Mouse (Mus musculus) hindbrain, embryonic 11.5 days (tissue): ENCODE measurements around the gene Csl. TPM values are rescaled to one million over a fixed set of nuclear protein-coding genes. Genes with fewer than 3 reads are reported as not detected.

Source experiments
- ATAC-seq: fragments of 200-750 bp; cut with Nextera tagmentation; 2 replicates; pipeline ENCODE4 v1.8.0; 2017; ENCODE audit warnings: mild to moderate bottlenecking, moderate TSS enrichment, moderate library complexity; ENCODE audit not compliant: low FRiP score
- DNase-seq: peaks from one replicate; pipeline ENCODE4 v3.0.0-alpha.2; 2015; ENCODE audit warnings: low spot score
- H3K27ac ChIP-seq: fragments of 300-500 bp; sonication (generic); 2 replicates; pipeline ENCODE4 v1.5.1; 2014; ENCODE audit warnings: mild to moderate bottlenecking, low read depth, low read length
- H3K27me3 ChIP-seq: fragments of 300-500 bp; sonication (generic); 2 replicates; pipeline ENCODE4 v1.6.1; 2014; ENCODE audit warnings: mild to moderate bottlenecking, low read length, moderate library complexity, mixed read lengths; ENCODE audit not compliant: control insufficient read depth, insufficient read depth
- H3K36me3 ChIP-seq: fragments of 300-500 bp; sonication (generic); 2 replicates; pipeline ENCODE4 v1.6.1; 2014; ENCODE audit warnings: mild to moderate bottlenecking, low read length, moderate library complexity, mixed read lengths; ENCODE audit not compliant: control insufficient read depth, insufficient read depth
- H3K4me1 ChIP-seq: fragments of 300-500 bp; sonication (generic); replicated peaks from 2 replicates; pipeline ENCODE4 v1.6.1; 2014; ENCODE audit warnings: low read length, mixed read lengths; ENCODE audit not compliant: control insufficient read depth, insufficient read depth
- H3K4me2 ChIP-seq: fragments of 300-500 bp; sonication (generic); replicated peaks from 2 replicates; pipeline ENCODE4 v1.6.1; 2014; ENCODE audit warnings: mild to moderate bottlenecking, low read depth, low read length
- H3K4me3 ChIP-seq: fragments of 300-500 bp; sonication (generic); 2 replicates; pipeline ENCODE4 v1.5.1; 2014; ENCODE audit warnings: low read depth, low read length
- H3K9ac ChIP-seq: fragments of 300-500 bp; sonication (generic); 2 replicates; pipeline ENCODE4 v1.6.1; 2014; ENCODE audit warnings: low read depth, low read length
- H3K9me3 ChIP-seq: fragments of 300-500 bp; sonication (generic); 2 replicates; pipeline ENCODE4 v1.6.1; 2016; ENCODE audit warnings: low read length; ENCODE audit not compliant: control insufficient read depth
- WGBS: fragments of 180-500 bp; shearing (Covaris S2); extraction: QIAGEN DNeasy Blood & Tissue Kit; methylation state at CpG from one replicate; pipeline ENCODE4 v1.1.7; 2014; 5-methylcytosine and 5-hydroxymethylcytosine counted together
- polyA plus RNA-seq: library from polyadenylated mRNA; unstranded; fragments of >200 nt; fragmentation: Nextera tagmentation; extraction: Ambion mirVana; gene quantifications from 2 replicates; pipeline ENCODE4 v1.2.1, GENCODE M21; 2014

Gene Csl
- 0.14 TPM in 1 of 2 replicates, not detected in the other for polyA plus RNA-seq

GRCm38 (mm10) chr10:99759558-99759957 lies at the start of gene Csl:
Gene Csl, minus strand, starts transcription at chr10:99759658.
- Histone ChIP-seq H3K9me3 (no peaks in the 10 kb centered on the region), H3K4me1 (no peaks in the 10 kb centered on the region), H3K27ac (no peak within 1 kb of the TSS), H3K27me3 (no peaks in the 10 kb centered on the region), H3K4me3 (no peak within 1 kb of the TSS), H3K36me3 (no peaks in the 10 kb centered on the region), H3K9ac (no peak within 1 kb of the TSS), H3K4me2 (no peak within 1 kb of the TSS)
- no peak for DNase-seq
- no peak for ATAC-seq
- WGBS: 97% methylated on average over 9 of the region's 9 CpGs

- no peaks in the 10 kb centered on the region for H3K36me3 ChIP-seq
- no peak overlapping the region for H3K27ac ChIP-seq
- H3K9me3 ChIP-seq: no peaks in the 10 kb centered on the region
- 85% methylated on average over 2 of the region's 2 CpGs for WGBS
- no peak for DNase-seq
- H3K4me3 ChIP-seq: no peak overlapping the region
- no peak overlapping the region for H3K4me2 ChIP-seq
- no peaks in the 10 kb centered on the region for H3K27me3 ChIP-seq
- no peak for ATAC-seq
- no peak overlapping the region for H3K9ac ChIP-seq
- no peaks in the 10 kb centered on the region for H3K4me1 ChIP-seq
These were observed 30.0 kb upstream of the Csl start for GRCm38 (mm10) chr10:99789418-99789817.

GRCm38 (mm10) chr10:99774228-99775120 lies 15.0 kb upstream of the Csl start:
- H3K9ac ChIP-seq: no peak overlapping the region
- ATAC-seq: no peak
- no peaks in the 10 kb centered on the region for H3K9me3 ChIP-seq
- no peak overlapping the region for H3K4me2 ChIP-seq
- WGBS: 88% methylated on average over 12 of the region's 12 CpGs
- H3K4me1 ChIP-seq: no peaks in the 10 kb centered on the region
- no peak for DNase-seq
- no peaks in the 10 kb centered on the region for H3K27me3 ChIP-seq
- no peak overlapping the region for H3K27ac ChIP-seq
- H3K4me3 ChIP-seq: no peak overlapping the region
- H3K36me3 ChIP-seq: no peaks in the 10 kb centered on the region

- Histone ChIP-seq H3K27me3 (no peaks in the 10 kb centered on the region), H3K4me3 (no peak overlapping the region), H3K9ac (no peak overlapping the region), H3K36me3 (no peaks in the 10 kb centered on the region), H3K4me2 (no peak overlapping the region), H3K27ac (no peak overlapping the region), H3K9me3 (no peaks in the 10 kb centered on the region), H3K4me1 (no peaks in the 10 kb centered on the region)
- DNase-seq (no peak), ATAC-seq (no peak)
- WGBS: 82% methylated on average over 2 of the region's 2 CpGs
These were observed 9.3 kb downstream of the Csl start for GRCm38 (mm10) chr10:99750146-99750545.

GRCm38 (mm10) chr10:99748668-99749260 lies 10.7 kb downstream of the Csl start:
- Histone ChIP-seq H3K9ac (no peak overlapping the region), H3K4me2 (no peak overlapping the region), H3K27me3 (no peaks in the 10 kb centered on the region), H3K36me3 (no peaks in the 10 kb centered on the region), H3K4me3 (no peak overlapping the region), H3K4me1 (no peaks in the 10 kb centered on the region), H3K27ac (no peak overlapping the region), H3K9me3 (no peaks in the 10 kb centered on the region)
- ATAC-seq: no peak
- DNase-seq: no peak
- WGBS: 76% methylated on average over 2 of the region's 2 CpGs

GRCm38 (mm10) chr10:99748009-99748408 lies 11.4 kb downstream of the Csl start:
- Histone ChIP-seq H3K4me3 (no peak overlapping the region), H3K4me1 (no peaks in the 10 kb centered on the region), H3K9ac (no peak overlapping the region), H3K9me3 (no peaks in the 10 kb centered on the region), H3K4me2 (no peak overlapping the region), H3K36me3 (no peaks in the 10 kb centered on the region), H3K27ac (no peak overlapping the region), H3K27me3 (no peaks in the 10 kb centered on the region)
- 75% methylated on average over 2 of the region's 2 CpGs for WGBS
- ATAC-seq: no peak
- DNase-seq: no peak

GRCm38 (mm10) chr10:99741609-99742280 lies 17.7 kb downstream of the Csl start:
- Histone ChIP-seq H3K4me2 (no peak overlapping the region), H3K9me3 (no peaks in the 10 kb centered on the region), H3K27me3 (no peaks in the 10 kb centered on the region), H3K27ac (no peak overlapping the region), H3K9ac (no peak overlapping the region), H3K4me1 (no peaks in the 10 kb centered on the region), H3K36me3 (no peaks in the 10 kb centered on the region), H3K4me3 (no peak overlapping the region)
- no peak for ATAC-seq
- DNase-seq: no peak

GRCm38 (mm10) chr10:99713129-99713528 lies 46.3 kb downstream of the Csl start:
- no peak for ATAC-seq
- H3K9me3 ChIP-seq: no peaks in the 10 kb centered on the region
- H3K4me3 ChIP-seq: no peak overlapping the region
- DNase-seq: no peak
- no peaks in the 10 kb centered on the region for H3K4me1 ChIP-seq
- H3K27me3 ChIP-seq: no peaks in the 10 kb centered on the region
- H3K36me3 ChIP-seq: no peaks in the 10 kb centered on the region
- 68% methylated on average over 2 of the region's 2 CpGs for WGBS
- no peak overlapping the region for H3K27ac ChIP-seq
- H3K4me2 ChIP-seq: no peak overlapping the region
- no peak overlapping the region for H3K9ac ChIP-seq
